Mouse (Mus musculus) olfactory bulb, adult 2 months (tissue): ENCODE data around the gene BC025920. TPM values are rescaled to one million over a fixed set of nuclear protein-coding genes. Genes with fewer than 3 reads are reported as not detected.
"Not testable (repeated sequence)": the region's sequence is repeated elsewhere in the genome, so short reads cannot be mapped to it uniquely, and the experiment has no call there.

Source experiments
- H3K27ac ChIP-seq: fragments of 200-500 bp; 2 replicates; pipeline ENCODE4 v1.5.1; 2012; ENCODE audit warnings: low read depth, low read length; ENCODE audit not compliant: insufficient read depth
- H3K4me1 ChIP-seq: fragments of 200-500 bp; 2 replicates; pipeline ENCODE4 v1.6.1; 2012; ENCODE audit warnings: low read length; ENCODE audit not compliant: control insufficient read depth, insufficient read depth
- H3K4me3 ChIP-seq: fragments of 200-500 bp; 2 replicates; pipeline ENCODE4 v1.5.1; 2012; ENCODE audit warnings: mild to moderate bottlenecking, low read depth, low read length, moderate library complexity; ENCODE audit not compliant: insufficient read depth
- CTCF ChIP-seq: fragments of 200-500 bp; IDR thresholded peaks from 2 replicates; pipeline ENCODE4 v1.5.1; 2012; ENCODE audit warnings: low read depth, mild to moderate bottlenecking, low read length, moderate library complexity; ENCODE audit not compliant: insufficient read depth
- POLR2A ChIP-seq: fragments of 200-500 bp; IDR thresholded peaks from 2 replicates; pipeline ENCODE4 v1.6.1; 2012; ENCODE audit warnings: mild to moderate bottlenecking, low read depth, low read length, moderate library complexity; ENCODE audit not compliant: insufficient read depth
- WGBS: fragments of 180-500 bp; shearing (Covaris S2); methylation state at CpG from one replicate; pipeline ENCODE4 v1.1.7; 2018; 5-methylcytosine and 5-hydroxymethylcytosine counted together
- polyA plus RNA-seq: library from polyadenylated mRNA; stranded (reverse); fragments of >200 nt; gene quantifications from 2 replicates; pipeline ENCODE4 v1.2.4, GENCODE M21; 2012; ENCODE audit warnings: low replicate concordance; ENCODE audit not compliant: missing spikeins, insufficient read depth, insufficient read length

Gene BC025920
- polyA plus RNA-seq, 1 experiment = not detected

- H3K27ac ChIP-seq = no peak overlapping the region
Observed at GRCm38 (mm10) chr10:81633253-81634099, 27.4 kb downstream of the BC025920 start.

GRCm38 (mm10) chr10:81636338-81636737, 30.3 kb downstream of the BC025920 start:
- Histone ChIP-seq H3K4me3 (no peak overlapping the region), H3K4me1 (peaks cover 12% of the 10 kb centered on the region), H3K27ac (no peak overlapping the region)
- 25% methylated on average over 8 of the region's 8 CpGs for WGBS
- TF ChIP-seq POLR2A (no peak), CTCF (no peak)

More at GRCm38 (mm10) chr10:81633253-81634099, 27.4 kb downstream of the BC025920 start:
- Histone ChIP-seq H3K4me3 (peak overlapping the region; percentile 39), H3K4me1 (peaks cover 10% of the 10 kb centered on the region)
- 3% methylated on average over 37 of the region's 37 CpGs for WGBS
- TF ChIP-seq POLR2A (no peak), CTCF (no peak)

GRCm38 (mm10) chr10:81638101-81638500, 32.0 kb downstream of the BC025920 start:
- H3K27ac ChIP-seq = no peak overlapping the region
- 82% methylated on average over 6 of the region's 6 CpGs for WGBS
- TF ChIP-seq POLR2A (no peak), CTCF (no peak)
- no peak overlapping the region for H3K4me3 ChIP-seq
- peaks cover 26% of the 10 kb centered on the region for H3K4me1 ChIP-seq

- WGBS = 35% methylated on average over 4 of the region's 4 CpGs
- H3K4me1 ChIP-seq = peaks cover 23% of the 10 kb centered on the region
- H3K4me3 ChIP-seq, H3K27ac ChIP-seq: not testable (repeated sequence)
Observed at GRCm38 (mm10) chr10:81640825-81641224, 34.8 kb downstream of the BC025920 start.

- peaks cover 23% of the 10 kb centered on the region for H3K4me1 ChIP-seq
- no peak for TF ChIP-seq POLR2A
- no peak for TF ChIP-seq CTCF
- H3K4me3 ChIP-seq = no peak overlapping the region
- WGBS = 96% methylated on average over 2 of the region's 2 CpGs
- no peak overlapping the region for H3K27ac ChIP-seq
Observed at GRCm38 (mm10) chr10:81641566-81641965, 35.5 kb downstream of the BC025920 start.

- Histone ChIP-seq H3K4me1 (peaks cover 23% of the 10 kb centered on the region), H3K27ac (peak overlapping the region; percentile 80; the same call in 1 of the 2 replicates), H3K4me3 (peak overlapping the region; percentile 66)
- 72% methylated on average over 8 of the region's 8 CpGs for WGBS
- TF ChIP-seq POLR2A (no peak), CTCF (no peak)
Observed at GRCm38 (mm10) chr10:81641978-81642647, 36.0 kb downstream of the BC025920 start.

- TF ChIP-seq CTCF (no peak), POLR2A (no peak)
- peak overlapping the region; percentile 66 for H3K4me3 ChIP-seq
- H3K4me1 ChIP-seq = peaks cover 23% of the 10 kb centered on the region
- peak overlapping the region; percentile 80 for H3K27ac ChIP-seq
- WGBS = 16% methylated on average over 24 of the region's 24 CpGs
Observed at GRCm38 (mm10) chr10:81642648-81643448, 36.8 kb downstream of the BC025920 start.

GRCm38 (mm10) chr10:81643449-81644055, 37.5 kb downstream of the BC025920 start:
- TF ChIP-seq POLR2A (peak; percentile 98), CTCF (peak; percentile 52; the same call in 1 of the 2 replicates)
- H3K4me3 ChIP-seq = peak overlapping the region; percentile 66
- peaks cover 23% of the 10 kb centered on the region for H3K4me1 ChIP-seq
- H3K27ac ChIP-seq = peak overlapping the region; percentile 80
- under 1% methylated on average over 74 of the region's 75 CpGs for WGBS

GRCm38 (mm10) chr10:81644162-81644561, 38.1 kb downstream of the BC025920 start:
- peaks cover 23% of the 10 kb centered on the region for H3K4me1 ChIP-seq
- H3K4me3 ChIP-seq = peak overlapping the region; percentile 66; the same call in 1 of the 2 replicates
- no peak overlapping the region for H3K27ac ChIP-seq
- TF ChIP-seq POLR2A = no peak
- TF ChIP-seq CTCF = no peak
- 48% methylated on average over 2 of the region's 2 CpGs for WGBS
